ENCODE assay signal across 16 mouse cellular contexts in the genomic region with DNA sequence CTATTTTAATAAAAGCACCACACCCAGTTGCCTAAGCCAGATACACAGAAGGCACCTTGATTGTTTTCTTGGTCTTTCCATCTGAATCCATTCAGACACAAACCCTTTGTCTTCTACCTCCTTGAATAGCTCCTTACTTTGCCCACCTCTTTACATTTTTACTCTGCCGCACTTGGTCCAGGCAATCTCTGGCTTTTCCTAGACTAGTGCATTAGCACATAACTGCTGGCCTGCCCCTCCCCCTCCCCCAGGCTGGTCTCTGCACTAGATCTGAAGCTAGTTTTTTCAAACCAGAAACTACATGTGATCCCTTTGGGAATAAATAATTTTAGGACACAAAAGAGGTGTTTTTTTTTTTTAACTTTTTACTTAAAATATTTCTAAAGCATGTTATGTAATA. TPM values are rescaled to one million over a fixed set of nuclear protein-coding genes. Genes with fewer than 3 reads are reported as not detected.
DNase-seq lines count a peak whose midpoint lies in the region; ATAC-seq and TF ChIP-seq lines count a peak whose summit lies in the region.
"Had no signal": no experiment of that assay in that cellular context is flagged by ENCODE, and none has a peak within 500 bp of the region (broad histone marks: within the 10 kb centered on the region; RNA-seq: fewer than 3 reads in every experiment).

No protein-coding gene starts in this region.

- H3K9me3 ChIP-seq in heart, embryonic 11.5 days (replicated peaks; ENCODE audit: control insufficient read depth, low read length), result no peaks in the 10 kb centered on the region
- no peaks in the 10 kb centered on the region for H3K9me3 ChIP-seq in liver, postnatal 0 days (ENCODE audit: low read length)
- H3K9me3 ChIP-seq in hindbrain, embryonic 14.5 days (ENCODE audit: control insufficient read depth, low read length), result no peaks in the 10 kb centered on the region
- H3K9me3 ChIP-seq: liver, embryonic 13.5 days had no signal

- WGBS in heart, embryonic 11.5 days (ENCODE audit: insufficient replicate concordance), result 55% methylated on average over 1 of the region's 1 CpGs
- 26% methylated on average over 1 of the region's 1 CpGs for WGBS in liver, adult 2 months
- WGBS in liver, postnatal 0 days (ENCODE audit: insufficient replicate concordance), result 75% methylated on average over 1 of the region's 1 CpGs
- 76% methylated on average over 1 of the region's 1 CpGs for WGBS in hindbrain, embryonic 14.5 days

- H3K4me3 ChIP-seq in heart, embryonic 11.5 days (ENCODE audit: low read depth, low read length), result no peak overlapping the region
- H3K4me3 ChIP-seq in liver, adult 2 months (ENCODE audit: insufficient read depth, low read depth, low read length), result no peak overlapping the region
- H3K4me3 ChIP-seq in liver, postnatal 0 days (ENCODE audit: low read depth, low read length), result no peak overlapping the region
- no peak overlapping the region for H3K4me3 ChIP-seq in hindbrain, embryonic 14.5 days (replicated peaks; ENCODE audit: low read length)
- H3K4me3 ChIP-seq: liver, embryonic 13.5 days had no signal

- TF ChIP-seq EP300 in liver, postnatal 0 days (IDR thresholded peaks at IDR 0.05; ENCODE audit: low read depth), result no peak

- no peaks in the 10 kb centered on the region for H3K27me3 ChIP-seq in heart, embryonic 11.5 days (ENCODE audit: control insufficient read depth, insufficient read depth, low read length)
- no peaks in the 10 kb centered on the region for H3K27me3 ChIP-seq in liver, adult 2 months (ENCODE audit: control insufficient read depth, insufficient read depth, low read length)
- no peaks in the 10 kb centered on the region for H3K27me3 ChIP-seq in liver, postnatal 0 days (ENCODE audit: insufficient read depth, low read length)
- no peaks in the 10 kb centered on the region for H3K27me3 ChIP-seq in hindbrain, embryonic 14.5 days (ENCODE audit: control insufficient read depth, insufficient read depth, low read length)
- H3K27me3 ChIP-seq: liver, embryonic 13.5 days had no signal

- ATAC-seq in heart, embryonic 11.5 days (replicated peaks; ENCODE audit: insufficient number of reproducible peaks, low FRiP score, low TSS enrichment), result no peak
- no peak for ATAC-seq in liver, postnatal 0 days
- no peak for ATAC-seq in hindbrain, embryonic 14.5 days (ENCODE audit: low FRiP score)
- ATAC-seq: activated CD4-positive, CD25-positive, alpha-beta regulatory T cell, adult 4 months; forebrain, postnatal 0 days; intestine, postnatal 0 days had no signal

- peaks cover 3% of the 10 kb centered on the region; the same call in 1 of the 2 replicates for H3K36me3 ChIP-seq in heart, embryonic 11.5 days (ENCODE audit: control insufficient read depth, insufficient read depth, low read length)
- peaks cover 2% of the 10 kb centered on the region; the same call in 1 of the 2 replicates for H3K36me3 ChIP-seq in liver, adult 2 months (ENCODE audit: control insufficient read depth, insufficient read depth, low read length)
- H3K36me3 ChIP-seq in liver, postnatal 0 days (replicated peaks; ENCODE audit: insufficient read depth, low read length), result peaks cover 16% of the 10 kb centered on the region; the same call in 1 of the 2 replicates
- 0 out of 2 replicates have a peak, but pooled peaks cover 5% of the 10 kb centered on the region for H3K36me3 ChIP-seq in hindbrain, embryonic 14.5 days (replicated peaks; ENCODE audit: control insufficient read depth, insufficient read depth)

- peak; percentile 31 to 71 for DNase-seq in adrenal gland, adult (ENCODE audit: inconsistent age in 2 of 2, low spot score in 1 of 2)
- DNase-seq in adrenal gland, adult 18-20 months (ENCODE audit: low spot score in 2 of 2), result no peak
- DNase-seq in heart, postnatal 4 days, result no peak
- no peak for DNase-seq in liver, adult 2 months (ENCODE audit: extremely low read depth, low read depth, low spot score)
- no peak for DNase-seq in liver, postnatal 0 days
- DNase-seq in ZHBTc4 (ENCODE audit: low read depth, low spot score), result peak; percentile 46
- DNase-seq in hindbrain, embryonic 14.5 days (ENCODE audit: low spot score), result no peak
- DNase-seq: forebrain, postnatal 0 days; liver, embryonic 13.5 days had no signal

- H3K27ac ChIP-seq in heart, embryonic 11.5 days (ENCODE audit: low read depth, low read length), result 0 out of 2 replicates have a peak overlapping the region, but pooled peaks have one; percentile 15
- H3K27ac ChIP-seq in liver, adult 2 months (replicated peaks; ENCODE audit: insufficient read depth, low read depth, low read length), result peak overlapping the region; percentile 79
- H3K27ac ChIP-seq in liver, postnatal 0 days (ENCODE audit: low read depth), result no peak overlapping the region
- H3K27ac ChIP-seq in hindbrain, embryonic 14.5 days, result no peak overlapping the region
- H3K27ac ChIP-seq: liver, embryonic 13.5 days had no signal

- TF ChIP-seq POLR2A in liver, adult 2 months (IDR thresholded peaks at IDR 0.05; ENCODE audit: extremely low read depth, insufficient read depth, low read length), result no peak

- peaks cover 7% of the 10 kb centered on the region; the same call in 1 of the 2 replicates for H3K79me2 ChIP-seq in liver, adult 2 months (ENCODE audit: control insufficient read depth, insufficient read depth, low read length)

- no peak overlapping the region for H3K4me2 ChIP-seq in heart, embryonic 11.5 days
- H3K4me2 ChIP-seq in liver, postnatal 0 days (ENCODE audit: low read depth, low read length), result no peak overlapping the region
- no peak overlapping the region for H3K4me2 ChIP-seq in hindbrain, embryonic 14.5 days (replicated peaks)
- H3K4me2 ChIP-seq: liver, embryonic 13.5 days had no signal

- peaks cover 11% of the 10 kb centered on the region for H3K4me1 ChIP-seq in heart, embryonic 11.5 days (ENCODE audit: control insufficient read depth, insufficient read depth, low read length)
- peaks cover 15% of the 10 kb centered on the region for H3K4me1 ChIP-seq in liver, adult 2 months (ENCODE audit: control insufficient read depth, insufficient read depth, low read length)
- H3K4me1 ChIP-seq in liver, postnatal 0 days (ENCODE audit: insufficient read depth), result no peaks in the 10 kb centered on the region
- peaks cover 8% of the 10 kb centered on the region for H3K4me1 ChIP-seq in hindbrain, embryonic 14.5 days (replicated peaks; ENCODE audit: control insufficient read depth, insufficient read depth, low read length)

- no peak overlapping the region for H3K9ac ChIP-seq in heart, embryonic 11.5 days (ENCODE audit: low read depth, low read length)
- H3K9ac ChIP-seq in liver, adult 2 months (ENCODE audit: low read depth, low read length), result no peak overlapping the region
- H3K9ac ChIP-seq in liver, postnatal 0 days (replicated peaks), result no peak overlapping the region
- no peak overlapping the region for H3K9ac ChIP-seq in hindbrain, embryonic 14.5 days
- H3K9ac ChIP-seq: forebrain, postnatal 0 days; liver, embryonic 13.5 days had no signal

- TF ChIP-seq CTCF in liver, adult 2 months (IDR thresholded peaks at IDR 0.05; ENCODE audit: low read depth, low read length), result no peak
- TF ChIP-seq CTCF in liver, postnatal 0 days (IDR thresholded peaks at IDR 0.05; ENCODE audit: low read depth), result no peak

RNA-seq across cellular contexts. Expression of a gene that starts 37.2 kb away (rescaled TPM):
- 10 to 100 TPM; 18.6 to 20.3 TPM for total RNA-seq in adrenal gland, adult 18-20 months (2021)
- polyA plus RNA-seq in heart, embryonic 11.5 days (2014; fragmentation: Nextera tagmentation; extraction: Ambion mirVana), result 27.1 and 28.8 TPM in 2 replicates
- 10 to 100 TPM; 13.0 to 13.4 TPM for total RNA-seq in heart, postnatal 4 days (2021)
- 6.6 and 6.8 TPM in 2 replicates for total RNA-seq in liver, adult 2 months (2014; rRNA removed)
- 1.3 TPM in 2 replicates for polyA plus RNA-seq in liver, adult 2 months (2012; rRNA removed)
- polyA plus RNA-seq in liver, postnatal 0 days (2015; fragmentation: Nextera tagmentation; extraction: Ambion mirVana), result 19.3 and 20.6 TPM in 2 replicates
- polyA plus RNA-seq in hindbrain, embryonic 14.5 days (2014; fragmentation: Nextera tagmentation; extraction: Ambion mirVana), result 36.9 and 39.1 TPM in 2 replicates

RNA-seq across cellular contexts. Expression of a gene that starts 58.2 kb away (rescaled TPM):
- total RNA-seq in adrenal gland, adult 18-20 months (2021), result 1 to 10 TPM; 4.3 to 7.3 TPM
- 0.44 and 0.63 TPM in 2 replicates for polyA plus RNA-seq in heart, embryonic 11.5 days (2014; fragmentation: Nextera tagmentation; extraction: Ambion mirVana)
- 1 to 10 TPM in 1 of 2 experiments, under 1 TPM in 1; 0.65 to 1.5 TPM for total RNA-seq in heart, postnatal 4 days (2021)
- total RNA-seq in liver, adult 2 months (2014; rRNA removed), result not detected in 2 replicates
- polyA plus RNA-seq in liver, adult 2 months (2012; rRNA removed), result not detected in 2 replicates
- not detected in 2 replicates for polyA plus RNA-seq in liver, postnatal 0 days (2015; fragmentation: Nextera tagmentation; extraction: Ambion mirVana)
- not detected in 2 replicates for polyA plus RNA-seq in hindbrain, embryonic 14.5 days (2014; fragmentation: Nextera tagmentation; extraction: Ambion mirVana)
- total RNA-seq: forebrain, postnatal 0 days; hematopoietic stem cell, adult 5-6 weeks; left cerebral cortex, adult 18-20 months; megakaryocyte, adult 5-6 weeks had no signal
- polyA plus RNA-seq: activated CD4-positive, CD25-positive, alpha-beta regulatory T cell, adult 4 months; forebrain, postnatal 0 days; gonadal fat pad, adult 2 months; intestine, postnatal 0 days; liver, embryonic 13.5 days had no signal

Comparison
In these comparisons a context has a peak if more than half of its experiments do, and no peak if none do; other contexts are left out.
1. DNase-seq: peak in adrenal gland, adult (2 of 2) and ZHBTc4 (single experiment); none in adrenal gland, adult 18-20 months (0 of 2), heart, postnatal 4 days (single experiment), liver, adult 2 months (single experiment), liver, postnatal 0 days (single experiment) and hindbrain, embryonic 14.5 days (single experiment).
2. H3K27ac ChIP-seq: peak in heart, embryonic 11.5 days (single experiment) and liver, adult 2 months (single experiment); none in liver, postnatal 0 days (single experiment) and hindbrain, embryonic 14.5 days (single experiment).